ENCODE assay signal across 16 mouse cellular contexts in genomic region chr8:86540906-86541305, GRCm38 (mm10).
"Had no signal": no experiment of that assay in that cellular context is flagged by ENCODE, and none has a peak within 500 bp of the region (broad histone marks: within the 10 kb centered on the region; RNA-seq: fewer than 3 reads in every experiment).

No protein-coding gene starts in this region.

- DNase-seq: heart, postnatal 10 days; heart, postnatal 14 days; heart, postnatal 36 days; heart, postnatal 4 days; kidney, adult 11 months; kidney, adult 18-20 months; kidney, adult 2 months; kidney, adult 8-10 months; kidney, adult 9 months; kidney, postnatal 10 days; kidney, postnatal 14 days; kidney, postnatal 25 days; kidney, postnatal 36 days; kidney, postnatal 4 days; layer of hippocampus, adult 9-11 months; layer of hippocampus, postnatal 36 days had no signal
